Mouse (Mus musculus): Measurements from ENCODE around the gene Fxyd3. TPM values are rescaled to one million over a fixed set of nuclear protein-coding genes. Genes with fewer than 3 reads are reported as not detected.

The Fxyd3 gene
- not detected in 2 replicates for total RNA-seq (2012; rRNA removed)
- polyA plus RNA-seq (2012; ENCODE audit: insufficient read depth in 1 of 2, insufficient read length in 2 of 2, low read depth in 1 of 2, low replicate concordance in 2 of 2, missing spikeins in 1 of 2), result not detected

- Histone ChIP-seq H3K4me1 (ENCODE audit: control insufficient read depth in 1 of 2, insufficient read depth in 2 of 2, low read length in 2 of 2) (no peaks in the 10 kb centered on the region), H3K27ac (ENCODE audit: control insufficient read depth, low read depth, low read length) (no peak within 1 kb of the TSS), H3K4me3 (ENCODE audit: control insufficient read depth in 1 of 2, insufficient read depth in 1 of 2, low read depth in 2 of 2, low read length in 2 of 2) (no peak within 1 kb of the TSS), H3K79me2 (ENCODE audit: control insufficient read depth, insufficient read depth, low read length, poor library complexity) (no peaks in the 10 kb centered on the region), H3K27me3 (ENCODE audit: control insufficient read depth in 1 of 2, insufficient read depth in 2 of 2, low read length in 2 of 2) (peaks cover 0 to 3% of the 10 kb centered on the region in 2 experiments; a peak in 2 of 4 replicates), H3K9ac (ENCODE audit: control insufficient read depth, low read depth, low read length, poor library complexity, severe bottlenecking) (no peak within 1 kb of the TSS), H3K9me3 (replicated peaks; ENCODE audit: insufficient read depth, low read length) (no peaks in the 10 kb centered on the region), H3K36me3 (ENCODE audit: control insufficient read depth in 1 of 2, insufficient read depth in 2 of 2, low read length in 2 of 2) (no peaks in the 10 kb centered on the region)
- TF ChIP-seq ZKSCAN1 (IDR thresholded peaks at IDR 0.05; ENCODE audit: low read depth, low read length) (no peak), MAX (IDR thresholded peaks at IDR 0.05; ENCODE audit: low read length) (no peak), POLR2AphosphoS5 (IDR thresholded peaks at IDR 0.05; ENCODE audit: borderline replicate concordance, low read depth, low read length) (no peak), ZNF384 (IDR thresholded peaks at IDR 0.05; ENCODE audit: low read depth, low read length) (no peak), GATA1 (IDR thresholded peaks at IDR 0.05; ENCODE audit: low read depth, low read length) (no peak), TAL1 (IDR thresholded peaks at IDR 0.05; ENCODE audit: low read length) (no peak), EP300 (IDR thresholded peaks at IDR 0.05; ENCODE audit: low read depth in 1 of 2, low read length in 2 of 2) (no peak), ETS1 (IDR thresholded peaks at IDR 0.05; ENCODE audit: low read depth, low read length) (no peak), TCF12 (IDR thresholded peaks at IDR 0.05; ENCODE audit: low read depth, low read length) (no peak), E2F4 (IDR thresholded peaks at IDR 0.05; ENCODE audit: borderline replicate concordance, low read depth, low read length) (no peak), MYB (IDR thresholded peaks at IDR 0.05; ENCODE audit: low read depth, low read length) (no peak), USF2 (IDR thresholded peaks at IDR 0.05; ENCODE audit: borderline replicate concordance in 1 of 2, insufficient read depth in 1 of 2, low read depth in 1 of 2, low read length in 2 of 2) (no peak), CTCF (IDR thresholded peaks at IDR 0.05 in 2 of 3, conservative IDR thresholded peaks at IDR 0.05 in 1 of 3; ENCODE audit: control insufficient read depth in 1 of 3, insufficient read depth in 1 of 3, low read depth in 2 of 3, low read length in 3 of 3, poor library complexity in 1 of 3, severe bottlenecking in 1 of 3) (no peak), ZMIZ1 (IDR thresholded peaks at IDR 0.05; ENCODE audit: low read depth, low read length) (no peak), SMC3 (IDR thresholded peaks at IDR 0.05; ENCODE audit: low read depth, low read length) (no peak), POLR2A (IDR thresholded peaks at IDR 0.05; ENCODE audit: control insufficient read depth in 1 of 2, insufficient read depth in 1 of 2, low read depth in 1 of 2, low read length in 2 of 2, poor library complexity in 1 of 2) (no peak), BHLHE40 (IDR thresholded peaks at IDR 0.05; ENCODE audit: borderline replicate concordance, low read depth, low read length) (no peak), MAFK (IDR thresholded peaks at IDR 0.05; ENCODE audit: borderline replicate concordance, low read depth, low read length) (no peak), NRF1 (IDR thresholded peaks at IDR 0.05; ENCODE audit: insufficient read depth, low read depth, low read length, poor library complexity, severe bottlenecking) (no peak), RCOR1 (IDR thresholded peaks at IDR 0.05; ENCODE audit: low read depth, low read length) (no peak)
- DNase-seq (ENCODE audit: low read depth, low spot score), result no peak
Measured at GRCm38 (mm10) chr7:31076492-31076891, at the start of gene Fxyd3. Fxyd3 (minus strand) TSS chr7:31076704.

GRCm38 (mm10) chr7:31125116-31125515, 48.6 kb upstream of the Fxyd3 start:
- DNase-seq (ENCODE audit: low read depth, low spot score), result no peak
- Histone ChIP-seq H3K4me1 (ENCODE audit: control insufficient read depth in 1 of 2, insufficient read depth in 2 of 2, low read length in 2 of 2) (no peaks in the 10 kb centered on the region), H3K27ac (ENCODE audit: control insufficient read depth, low read depth, low read length) (no peak overlapping the region), H3K9ac (ENCODE audit: control insufficient read depth, low read depth, low read length, poor library complexity, severe bottlenecking) (no peak overlapping the region), H3K36me3 (ENCODE audit: control insufficient read depth in 1 of 2, insufficient read depth in 2 of 2, low read length in 2 of 2) (no peaks in the 10 kb centered on the region), H3K27me3 (ENCODE audit: control insufficient read depth in 1 of 2, insufficient read depth in 2 of 2, low read length in 2 of 2) (no peaks in the 10 kb centered on the region), H3K9me3 (replicated peaks; ENCODE audit: insufficient read depth, low read length) (no peaks in the 10 kb centered on the region), H3K4me3 (ENCODE audit: control insufficient read depth in 1 of 2, insufficient read depth in 1 of 2, low read depth in 2 of 2, low read length in 2 of 2) (no peak overlapping the region), H3K79me2 (ENCODE audit: control insufficient read depth, insufficient read depth, low read length, poor library complexity) (no peaks in the 10 kb centered on the region)
- no peak for TF ChIP-seq ZKSCAN1 (IDR thresholded peaks at IDR 0.05; ENCODE audit: low read depth, low read length)

Measured in MEL (cell line).